Mouse (Mus musculus) forebrain, embryonic 11.5 days (tissue): Measurements from ENCODE around the gene Jmjd8. TPM values are rescaled to one million over a fixed set of nuclear protein-coding genes. Genes with fewer than 3 reads are reported as not detected.

ENCODE experiments used
- ATAC-seq: fragments of 200-750 bp; cut with Nextera tagmentation; replicated peaks from 2 replicates; pipeline ENCODE4 v1.8.0; 2017; ENCODE audit warnings: moderate TSS enrichment; ENCODE audit not compliant: low FRiP score
- DNase-seq: peaks from one replicate; pipeline ENCODE4 v3.0.0-alpha.2; 2017; ENCODE audit warnings: low spot score
- H3K27ac ChIP-seq: fragments of 300-500 bp; sonication (generic); 2 replicates; pipeline ENCODE4 v1.5.1; 2014; ENCODE audit warnings: low read depth, low read length
- H3K27me3 ChIP-seq: fragments of 300-500 bp; sonication (generic); 2 replicates; pipeline ENCODE4 v1.6.1; 2014; ENCODE audit warnings: mild to moderate bottlenecking, low read length, mixed read lengths; ENCODE audit not compliant: control insufficient read depth, insufficient read depth
- H3K36me3 ChIP-seq: fragments of 300-500 bp; sonication (generic); 2 replicates; pipeline ENCODE4 v1.6.1; 2014; ENCODE audit warnings: mild to moderate bottlenecking, low read length, moderate library complexity, mixed read lengths; ENCODE audit not compliant: control insufficient read depth, insufficient read depth
- H3K4me1 ChIP-seq: fragments of 300-500 bp; sonication (generic); replicated peaks from 2 replicates; pipeline ENCODE4 v1.6.1; 2014; ENCODE audit warnings: low read length, mixed read lengths; ENCODE audit not compliant: control insufficient read depth, insufficient read depth
- H3K4me2 ChIP-seq: fragments of 300-500 bp; sonication (generic); 2 replicates; pipeline ENCODE4 v1.6.1; 2014; ENCODE audit warnings: low read depth, mild to moderate bottlenecking, low read length, moderate library complexity, mixed read lengths; ENCODE audit not compliant: severe bottlenecking
- H3K4me3 ChIP-seq: fragments of 300-500 bp; sonication (generic); 2 replicates; pipeline ENCODE4 v1.5.1; 2014; ENCODE audit warnings: low read depth, low read length
- H3K9ac ChIP-seq: fragments of 300-500 bp; sonication (generic); 2 replicates; pipeline ENCODE4 v1.6.1; 2014; ENCODE audit warnings: low read length
- H3K9me3 ChIP-seq: fragments of 300-500 bp; sonication (generic); 2 replicates; pipeline ENCODE4 v1.6.1; 2016; ENCODE audit warnings: low read length, mixed read lengths; ENCODE audit not compliant: control insufficient read depth
- WGBS: fragments of 180-500 bp; shearing (Covaris S2); extraction: QIAGEN DNeasy Blood & Tissue Kit; methylation state at CpG from one replicate; pipeline ENCODE4 v1.1.7; 2014; 5-methylcytosine and 5-hydroxymethylcytosine counted together
- polyA plus RNA-seq: library from polyadenylated mRNA; unstranded; fragments of >200 nt; fragmentation: Nextera tagmentation; extraction: Ambion mirVana; gene quantifications from 2 replicates; pipeline ENCODE4 v1.2.1, GENCODE M21; 2014

The Jmjd8 gene
- polyA plus RNA-seq, 1 experiment from 2014 or later = 50.6 TPM

DNA sequence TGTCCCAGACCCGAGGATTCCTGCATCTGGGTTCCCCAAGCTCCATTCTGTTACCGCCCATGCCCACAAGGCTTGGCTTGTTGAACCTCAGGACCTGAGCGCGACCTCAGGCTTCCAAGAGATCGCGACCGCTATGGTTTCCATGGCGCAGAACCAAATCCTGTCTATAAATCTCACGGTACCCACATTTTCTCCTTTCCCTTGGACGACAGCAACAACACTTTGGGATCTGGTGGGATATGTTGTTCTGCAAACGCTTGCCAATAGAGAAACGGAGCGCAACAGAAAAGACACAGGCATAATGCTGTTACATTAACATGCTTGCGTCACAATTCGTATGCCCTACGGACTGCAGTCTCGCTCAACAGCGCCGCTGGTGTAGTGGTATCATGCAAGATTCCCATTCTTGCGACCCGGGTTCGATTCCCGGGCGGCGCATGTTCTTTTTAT lies 46.1 kb downstream of the Jmjd8 start, which contains the start of gene Mettl26:
TSS of gene Mettl26 (plus strand) at position 354 of the 450 bp plus-strand sequence.
- WGBS = under 1% methylated on average over 25 of the region's 25 CpGs
- Histone ChIP-seq H3K4me2 (peak within 1 kb of the TSS; percentile 87), H3K27me3 (no peaks in the 10 kb centered on the region), H3K9ac (peak within 1 kb of the TSS; percentile 82), H3K9me3 (no peaks in the 10 kb centered on the region), H3K4me1 (peaks cover 8% of the 10 kb centered on the region; the same call in 1 of the 2 replicates), H3K27ac (peak within 1 kb of the TSS; percentile 58), H3K4me3 (peak within 1 kb of the TSS; percentile 57), H3K36me3 (no peaks in the 10 kb centered on the region; the same call in 1 of the 2 replicates)
- DNase-seq (peak; percentile 97), ATAC-seq (peak; percentile 71)

DNA sequence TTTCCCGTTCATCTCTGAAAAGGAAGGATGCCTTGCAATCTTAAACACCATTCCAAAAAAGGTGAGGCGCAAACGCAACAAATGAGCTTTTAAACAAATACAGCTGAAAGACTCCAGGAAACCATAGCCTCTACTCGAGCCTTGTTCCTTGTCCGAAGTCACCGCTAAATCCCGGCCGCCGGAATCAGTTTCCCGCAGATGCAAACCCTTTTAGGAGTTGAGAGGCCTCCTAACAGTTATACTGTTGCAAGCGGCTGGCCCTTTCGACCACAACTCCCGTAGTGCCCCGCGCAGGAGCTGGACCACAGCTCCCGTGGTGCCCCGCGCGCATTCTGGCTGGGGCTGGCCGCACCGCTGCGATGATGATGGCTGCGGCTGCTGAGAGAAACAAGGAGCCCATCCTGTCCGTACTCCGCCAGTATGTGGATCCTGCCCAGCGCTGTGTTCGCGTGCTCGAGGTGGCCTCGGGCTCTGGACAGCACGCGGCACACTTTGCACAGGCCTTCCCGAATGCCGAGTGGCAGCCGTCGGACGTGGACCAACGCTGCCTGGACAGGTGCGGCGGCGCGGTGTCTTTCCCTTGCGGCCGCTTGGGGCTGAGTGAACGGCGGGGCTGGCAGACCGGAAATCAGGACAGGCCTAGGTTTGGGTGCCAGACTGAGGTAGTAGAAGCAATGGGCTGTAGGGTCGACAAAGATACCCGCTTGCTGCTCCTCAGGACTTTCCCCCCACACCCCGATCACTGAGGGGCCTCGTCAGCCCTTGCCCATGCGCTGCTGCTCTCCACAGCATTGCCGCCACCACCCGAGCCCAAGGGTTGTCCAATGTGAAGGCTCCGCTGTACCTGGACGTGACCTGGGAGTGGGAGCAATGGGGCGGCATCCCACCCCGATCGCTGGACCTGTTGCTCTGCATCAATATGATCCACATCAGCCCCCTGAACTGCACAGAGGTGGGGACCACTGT lies 46.8 kb downstream of the Jmjd8 start:
- peaks cover 14% of the 10 kb centered on the region for H3K4me1 ChIP-seq

DNA sequence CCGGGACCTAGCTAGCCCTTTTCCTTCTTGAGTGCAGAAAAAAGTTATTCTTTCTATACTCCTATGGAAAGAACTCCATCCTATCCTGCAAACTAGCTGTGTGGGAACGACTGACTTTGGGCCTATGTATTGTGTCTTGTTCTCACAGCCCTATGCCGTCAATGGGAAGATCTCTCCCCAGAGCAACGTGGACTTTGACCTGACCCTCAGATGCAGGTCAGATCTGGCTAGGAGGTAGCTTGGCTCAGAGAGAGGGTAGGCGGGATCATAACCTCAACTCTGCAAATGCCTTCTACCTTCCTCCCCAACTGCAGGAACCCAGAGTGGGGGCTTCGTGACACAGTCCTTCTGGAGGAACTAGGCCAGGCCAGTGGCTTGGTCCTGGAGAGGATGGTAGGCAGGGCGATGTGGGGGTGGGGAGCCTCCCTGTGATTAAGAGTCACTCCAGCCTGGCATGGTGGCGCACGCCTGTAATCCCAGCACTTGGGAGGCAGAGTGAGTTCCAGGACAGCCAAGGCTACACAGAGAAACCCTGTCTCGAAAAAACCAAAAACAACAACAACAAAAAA lies 47.8 kb downstream of the Jmjd8 start:
- Histone ChIP-seq H3K9ac (peak overlapping the region; percentile 82), H3K27me3 (no peaks in the 10 kb centered on the region), H3K36me3 (no peaks in the 10 kb centered on the region; the same call in 1 of the 2 replicates), H3K4me3 (peak overlapping the region; percentile 57), H3K9me3 (no peaks in the 10 kb centered on the region), H3K27ac (no peak overlapping the region), H3K4me1 (peaks cover 24% of the 10 kb centered on the region), H3K4me2 (peak overlapping the region; percentile 87)
- DNase-seq = no peak
- WGBS = 66% methylated on average over 10 of the region's 10 CpGs
- no peak for ATAC-seq

More for the DNA sequence above, 46.8 kb downstream of the Jmjd8 start:
- DNase-seq = peak; percentile 94
- peak overlapping the region; percentile 87 for H3K4me2 ChIP-seq
- WGBS = 1% methylated on average over 59 of the region's 59 CpGs
- peak overlapping the region; percentile 58 for H3K27ac ChIP-seq
- H3K9ac ChIP-seq = peak overlapping the region; percentile 82
- H3K4me3 ChIP-seq = peak overlapping the region; percentile 57
- H3K9me3 ChIP-seq = no peaks in the 10 kb centered on the region
- no peaks in the 10 kb centered on the region for H3K27me3 ChIP-seq
- peak; percentile 91 for ATAC-seq
- no peaks in the 10 kb centered on the region; the same call in 1 of the 2 replicates for H3K36me3 ChIP-seq

DNA sequence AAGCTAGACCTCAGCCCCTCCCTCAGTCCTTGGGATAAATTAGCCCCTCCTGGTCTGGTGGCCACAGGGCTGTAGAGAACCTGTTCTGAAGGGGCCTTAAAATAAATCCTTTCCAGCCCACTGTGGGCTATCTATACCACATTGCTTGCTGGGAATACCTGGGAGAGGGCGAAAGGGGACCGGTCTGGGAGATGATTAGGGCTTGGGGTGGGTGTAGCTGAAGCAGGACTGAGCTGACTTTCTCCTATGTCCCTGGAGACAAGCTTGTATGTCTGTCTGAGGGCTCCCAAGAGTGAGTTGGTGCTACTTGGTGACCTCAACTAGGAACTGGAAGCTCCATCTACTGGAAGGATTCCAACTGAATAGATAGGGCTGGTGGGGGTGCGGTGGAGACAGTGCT lies 48.4 kb downstream of the Jmjd8 start:
- no peak for DNase-seq
- H3K4me1 ChIP-seq = peaks cover 26% of the 10 kb centered on the region
- H3K9me3 ChIP-seq = no peaks in the 10 kb centered on the region
- H3K4me2 ChIP-seq = no peak overlapping the region
- H3K27ac ChIP-seq = no peak overlapping the region
- no peaks in the 10 kb centered on the region; the same call in 1 of the 2 replicates for H3K36me3 ChIP-seq
- ATAC-seq = no peak
- no peak overlapping the region for H3K4me3 ChIP-seq
- no peaks in the 10 kb centered on the region for H3K27me3 ChIP-seq
- no peak overlapping the region for H3K9ac ChIP-seq
- 97% methylated on average over 3 of the region's 3 CpGs for WGBS

DNA sequence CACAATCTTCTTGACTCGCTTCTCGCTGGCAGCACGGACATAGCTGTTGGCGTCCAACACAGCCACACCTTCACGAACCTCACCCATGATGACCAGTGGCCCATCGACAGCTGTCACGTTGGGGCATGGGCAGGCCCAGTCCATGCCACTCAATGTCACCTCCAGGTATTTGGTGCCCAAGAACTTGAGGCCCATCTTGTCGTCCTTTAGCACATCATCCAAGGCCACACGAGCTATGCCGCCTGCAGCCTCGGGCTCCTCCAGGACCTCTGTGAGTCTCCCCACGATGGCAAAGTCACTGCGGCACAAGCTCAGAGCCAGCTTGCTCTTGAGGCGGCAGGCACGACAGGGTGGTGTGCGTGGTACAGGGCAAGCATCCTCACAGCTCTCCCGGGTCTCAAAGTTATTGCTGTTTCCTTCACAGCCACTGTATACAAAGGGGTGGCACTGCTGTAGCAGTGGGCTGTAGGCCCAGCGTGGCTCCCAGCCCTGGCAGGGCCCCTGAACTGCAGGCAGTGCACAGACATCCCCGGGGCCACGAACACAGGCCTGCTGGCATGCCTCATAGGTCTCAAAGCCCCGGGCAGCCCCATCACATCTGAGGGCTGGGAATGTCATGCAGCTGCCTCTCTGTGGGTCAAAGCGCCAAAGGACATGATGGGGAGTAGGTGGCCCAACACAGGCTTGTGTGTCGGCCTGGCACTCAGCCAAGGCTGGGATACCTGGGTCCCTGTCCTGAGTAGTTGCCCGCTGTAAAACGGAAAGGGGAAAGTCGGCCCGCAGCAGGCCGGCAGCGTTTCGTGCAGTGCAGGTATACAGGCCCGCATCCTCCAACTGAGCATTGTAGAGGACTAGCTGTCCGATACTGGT lies 49.3 kb downstream of the Jmjd8 start:
- 93% methylated on average over 32 of the region's 32 CpGs for WGBS
- no peak for DNase-seq
- ATAC-seq = no peak
- Histone ChIP-seq H3K9me3 (no peaks in the 10 kb centered on the region), H3K4me1 (peaks cover 26% of the 10 kb centered on the region), H3K36me3 (no peaks in the 10 kb centered on the region; the same call in 1 of the 2 replicates), H3K27me3 (no peaks in the 10 kb centered on the region), H3K9ac (no peak overlapping the region), H3K4me2 (no peak overlapping the region), H3K27ac (no peak overlapping the region), H3K4me3 (no peak overlapping the region)

- Histone ChIP-seq H3K27ac (no peak overlapping the region), H3K9me3 (no peaks in the 10 kb centered on the region), H3K4me3 (no peak overlapping the region), H3K36me3 (no peaks in the 10 kb centered on the region; the same call in 1 of the 2 replicates), H3K4me1 (peaks cover 26% of the 10 kb centered on the region), H3K27me3 (no peaks in the 10 kb centered on the region), H3K9ac (no peak overlapping the region), H3K4me2 (no peak overlapping the region)
- WGBS = 87% methylated on average over 19 of the region's 19 CpGs
- DNase-seq = no peak
- ATAC-seq = no peak
Observed at GRCm38 (mm10) chr17:25878611-25879180, 50.0 kb downstream of the Jmjd8 start.

DNA sequence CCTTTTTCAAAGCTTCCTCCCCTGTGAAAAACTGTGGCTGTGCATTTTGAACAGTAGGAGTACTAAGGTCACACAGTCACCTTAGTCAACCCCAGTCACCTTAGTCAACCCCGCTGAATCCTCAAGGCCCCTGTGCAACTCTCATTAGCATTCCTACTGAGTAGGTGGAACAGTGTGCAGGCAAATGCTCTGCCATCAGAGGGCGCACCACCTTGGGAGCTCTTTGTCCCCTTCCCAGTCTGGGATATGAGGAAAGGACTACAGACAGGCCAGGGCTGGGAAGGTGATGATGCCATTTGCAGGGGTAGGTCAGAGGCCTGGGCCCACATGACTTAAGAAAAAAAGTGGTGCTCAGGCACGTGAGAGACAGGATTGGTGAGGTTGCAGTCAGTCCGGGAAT lies 50.6 kb downstream of the Jmjd8 start:
- Histone ChIP-seq H3K4me1 (peaks cover 26% of the 10 kb centered on the region), H3K36me3 (no peaks in the 10 kb centered on the region; the same call in 1 of the 2 replicates), H3K4me2 (no peak overlapping the region), H3K9ac (no peak overlapping the region), H3K27me3 (no peaks in the 10 kb centered on the region), H3K9me3 (no peaks in the 10 kb centered on the region), H3K4me3 (no peak overlapping the region), H3K27ac (no peak overlapping the region)
- no peak for ATAC-seq
- DNase-seq = peak; percentile 65
- 46% methylated on average over 4 of the region's 4 CpGs for WGBS
